Mouse (Mus musculus) kidney, adult 2 months (tissue): ENCODE data around the gene Cyp2d22. TPM values are rescaled to one million over a fixed set of nuclear protein-coding genes. Genes with fewer than 3 reads are reported as not detected.

Experiments
- DNase-seq: peaks from one replicate; pipeline ENCODE4 v3.0.0; 2021
- H3K27ac ChIP-seq: fragments of 200-500 bp; 2 replicates; pipeline ENCODE4 v1.5.1; 2012; ENCODE audit warnings: low read depth, low read length, control low read depth, inconsistent platforms; ENCODE audit not compliant: insufficient read depth
- H3K27me3 ChIP-seq: fragments of 200-500 bp; replicated peaks from 2 replicates; pipeline ENCODE4 v1.6.1; 2012; ENCODE audit warnings: mild to moderate bottlenecking, moderate library complexity, low read length, inconsistent platforms; ENCODE audit not compliant: control insufficient read depth, insufficient read depth
- H3K36me3 ChIP-seq: fragments of 200-500 bp; 2 replicates; pipeline ENCODE4 v1.6.1; 2012; ENCODE audit warnings: mild to moderate bottlenecking, moderate library complexity, low read length, inconsistent platforms; ENCODE audit not compliant: control insufficient read depth, insufficient read depth
- H3K4me1 ChIP-seq: fragments of 200-500 bp; 2 replicates; pipeline ENCODE4 v1.6.1; 2011; ENCODE audit warnings: low read length; ENCODE audit not compliant: control insufficient read depth, insufficient read depth
- H3K4me3 ChIP-seq: fragments of 200-500 bp; 2 replicates; pipeline ENCODE4 v1.5.1; 2011; ENCODE audit warnings: mild to moderate bottlenecking, low read depth, low read length, control low read depth; ENCODE audit not compliant: insufficient read depth
- CTCF ChIP-seq: fragments of 200-500 bp; conservative IDR thresholded peaks from 2 replicates; pipeline ENCODE4 v1.5.1; 2011; ENCODE audit warnings: low read depth, mild to moderate bottlenecking, control low read depth, low read length, moderate library complexity, mixed read lengths; ENCODE audit not compliant: insufficient read depth, insufficient read length
- POLR2A ChIP-seq: fragments of 200-500 bp; IDR thresholded peaks from one replicate; pipeline ENCODE4 v1.6.1; 2011; ENCODE audit warnings: low read depth, low read length, control low read depth
- WGBS: fragments of 180-500 bp; shearing (Covaris S2); methylation state at CpG from one replicate; pipeline ENCODE4 v1.1.7; 2018; 5-methylcytosine and 5-hydroxymethylcytosine counted together
- polyA plus RNA-seq: library from polyadenylated mRNA; depleted of rRNA; stranded (reverse); fragments of >200 nt; gene quantifications from 2 replicates; pipeline ENCODE4 v1.2.3, GENCODE M21; 2012

The Cyp2d22 gene
- polyA plus RNA-seq, 1 experiment = 60.9 TPM

GRCm38 (mm10) chr15:82385729-82386128, 5.7 kb upstream of the Cyp2d22 start:
- Histone ChIP-seq H3K36me3 (no peaks in the 10 kb centered on the region), H3K27me3 (no peaks in the 10 kb centered on the region), H3K27ac (no peak overlapping the region), H3K4me3 (no peak overlapping the region), H3K4me1 (no peaks in the 10 kb centered on the region)
- TF ChIP-seq CTCF = no peak
- no peak for DNase-seq
- WGBS = 95% methylated on average over 2 of the region's 2 CpGs

GRCm38 (mm10) chr15:82382441-82382840, 2.4 kb upstream of the Cyp2d22 start:
- no peaks in the 10 kb centered on the region for H3K27me3 ChIP-seq
- H3K36me3 ChIP-seq = no peaks in the 10 kb centered on the region
- H3K27ac ChIP-seq = no peak overlapping the region
- no peak overlapping the region for H3K4me3 ChIP-seq
- no peak for DNase-seq
- 96% methylated on average over 2 of the region's 2 CpGs for WGBS
- TF ChIP-seq POLR2A (no peak), CTCF (no peak)
- H3K4me1 ChIP-seq = peaks cover 4% of the 10 kb centered on the region; the same call in 1 of the 2 replicates

- TF ChIP-seq POLR2A (no peak), CTCF (no peak)
- H3K4me3 ChIP-seq = peak overlapping the region; percentile 65
- peak overlapping the region; percentile 75 for H3K27ac ChIP-seq
- peaks cover 11% of the 10 kb centered on the region; the same call in 1 of the 2 replicates for H3K4me1 ChIP-seq
- H3K27me3 ChIP-seq = no peaks in the 10 kb centered on the region
- DNase-seq = no peak
- 24% methylated on average over 7 of the region's 7 CpGs for WGBS
- H3K36me3 ChIP-seq = no peaks in the 10 kb centered on the region
These were observed 628 bp upstream of the Cyp2d22 start for GRCm38 (mm10) chr15:82380714-82381062.

GRCm38 (mm10) chr15:82379511-82379870, 569 bp downstream of the Cyp2d22 start:
- Histone ChIP-seq H3K4me1 (peaks cover 11% of the 10 kb centered on the region; the same call in 1 of the 2 replicates), H3K36me3 (no peaks in the 10 kb centered on the region), H3K27ac (peak overlapping the region; percentile 86), H3K4me3 (peak overlapping the region; percentile 65), H3K27me3 (no peaks in the 10 kb centered on the region)
- DNase-seq = no peak
- no peak for TF ChIP-seq CTCF
- no peak for TF ChIP-seq POLR2A
- WGBS = 23% methylated on average over 7 of the region's 7 CpGs

GRCm38 (mm10) chr15:82378261-82379180, 1.5 kb downstream of the Cyp2d22 start:
- TF ChIP-seq POLR2A (no peak), CTCF (no peak)
- WGBS = 32% methylated on average over 15 of the region's 15 CpGs
- peak overlapping the region; percentile 12 for H3K4me3 ChIP-seq
- H3K4me1 ChIP-seq = peaks cover 11% of the 10 kb centered on the region; the same call in 1 of the 2 replicates
- no peaks in the 10 kb centered on the region for H3K36me3 ChIP-seq
- peak overlapping the region; percentile 86 for H3K27ac ChIP-seq
- peak; percentile 56 for DNase-seq
- no peaks in the 10 kb centered on the region for H3K27me3 ChIP-seq

- Histone ChIP-seq H3K4me1 (peaks cover 11% of the 10 kb centered on the region; the same call in 1 of the 2 replicates), H3K27ac (peak overlapping the region; percentile 86), H3K27me3 (no peaks in the 10 kb centered on the region), H3K4me3 (no peak overlapping the region), H3K36me3 (no peaks in the 10 kb centered on the region)
- 74% methylated on average over 5 of the region's 5 CpGs for WGBS
- no peak for DNase-seq
- TF ChIP-seq CTCF (no peak), POLR2A (no peak)
These were observed 2.4 kb downstream of the Cyp2d22 start for GRCm38 (mm10) chr15:82377701-82378100.

- peak; percentile 89 for DNase-seq
- TF ChIP-seq POLR2A = no peak
- no peak for TF ChIP-seq CTCF
These were observed 3.5 kb downstream of the Cyp2d22 start for GRCm38 (mm10) chr15:82376393-82377138.

More at GRCm38 (mm10) chr15:82376393-82377138, 3.5 kb downstream of the Cyp2d22 start:
- no peaks in the 10 kb centered on the region for H3K27me3 ChIP-seq
- H3K4me3 ChIP-seq = no peak overlapping the region
- whole genome bisulfite sequencing = 62% methylated on average over 17 of the region's 17 CpGs
- no peaks in the 10 kb centered on the region for H3K36me3 ChIP-seq
- peaks cover 11% of the 10 kb centered on the region; the same call in 1 of the 2 replicates for H3K4me1 ChIP-seq
- H3K27ac ChIP-seq = peak overlapping the region; percentile 86
